Mouse (Mus musculus) liver, embryonic 14.5 days (tissue): Measurements from ENCODE around the gene Sh3tc1.

Experiments
- CTCF ChIP-seq: IDR thresholded peaks from 2 replicates; pipeline ENCODE4 v1.5.1; 2016; ENCODE audit warnings: antibody characterized with exemption, low read depth, control low read depth
- EP300 ChIP-seq: IDR thresholded peaks from 2 replicates; pipeline ENCODE4 v1.6.1; 2016; ENCODE audit warnings: antibody characterized with exemption, low read depth

- TF ChIP-seq CTCF (no peak), EP300 (no peak)
Measured at GRCm38 (mm10) chr5:35718817-35719216, 21.0 kb downstream of the Sh3tc1 start.
